ENCODE assay signal across 24 mouse cellular contexts in the genomic region with DNA sequence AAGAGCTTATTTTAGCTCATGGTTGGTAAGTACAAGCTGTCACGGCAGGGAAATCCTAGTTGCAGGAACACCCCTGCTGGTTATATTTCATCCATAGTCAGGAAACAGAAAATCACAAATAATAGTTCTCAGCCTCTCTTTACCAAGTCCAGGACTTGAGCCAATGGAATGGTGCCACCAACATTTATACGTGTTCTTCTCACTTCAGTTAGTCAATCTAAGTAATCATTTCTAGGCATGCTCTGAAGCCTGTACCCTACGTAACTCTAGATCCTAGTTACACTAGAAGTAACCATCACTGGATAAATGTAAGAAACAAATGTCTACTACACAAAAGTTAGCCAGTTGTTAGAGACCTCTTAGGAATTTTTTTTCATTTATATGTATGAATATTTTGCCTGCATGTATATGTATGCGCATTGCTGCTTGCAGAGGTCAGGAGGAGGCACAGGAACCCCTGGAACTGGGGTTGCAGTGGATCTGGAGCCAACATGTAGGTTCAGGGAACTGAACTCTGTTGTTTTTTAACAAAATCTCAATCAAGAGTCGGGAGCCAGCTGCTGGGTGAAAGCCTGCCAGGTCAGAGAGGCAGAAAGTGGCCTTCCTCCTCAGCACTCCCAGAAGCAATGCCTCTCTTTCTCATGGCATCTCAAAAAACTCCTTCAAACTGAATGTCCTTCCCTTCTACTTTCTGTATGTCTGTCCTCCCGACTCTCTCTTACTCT. TPM values are rescaled to one million over a fixed set of nuclear protein-coding genes. Genes with fewer than 3 reads are reported as not detected.
DNase-seq lines count a peak whose midpoint lies in the region; ATAC-seq lines count a peak whose summit lies in the region.
"Had no signal": no experiment of that assay in that cellular context is flagged by ENCODE, and none has a peak within 500 bp of the region (broad histone marks: within the 10 kb centered on the region; RNA-seq: fewer than 3 reads in every experiment).

No protein-coding gene starts in this region.

- no peak overlapping the region for H3K9ac ChIP-seq in kidney, embryonic 16.5 days (replicated peaks; ENCODE audit: low read length)
- H3K9ac ChIP-seq: embryonic facial prominence, embryonic 15.5 days; heart, embryonic 13.5 days; hindbrain, embryonic 12.5 days had no signal

- no peaks in the 10 kb centered on the region for H3K27me3 ChIP-seq in kidney, embryonic 16.5 days (ENCODE audit: insufficient read depth, low read length)
- H3K27me3 ChIP-seq in limb, embryonic 10.5 days (ENCODE audit: low read depth, poor library complexity, severe bottlenecking): no peaks in the 10 kb centered on the region
- H3K27me3 ChIP-seq: CH12.LX; embryonic facial prominence, embryonic 15.5 days; heart, embryonic 13.5 days; hindbrain, embryonic 12.5 days; Patski had no signal

- H3K4me3 ChIP-seq in kidney, embryonic 16.5 days (ENCODE audit: low read length): no peak overlapping the region
- H3K4me3 ChIP-seq in limb, embryonic 10.5 days: no peak overlapping the region
- H3K4me3 ChIP-seq: embryonic facial prominence, embryonic 15.5 days; erythroblast, embryonic 14.5 days; forebrain, embryonic 10.5 days; gastrocnemius, adult 2 months; heart, embryonic 13.5 days; hindbrain, embryonic 12.5 days had no signal

- H3K27ac ChIP-seq in kidney, embryonic 16.5 days (ENCODE audit: low read length): no peak overlapping the region
- H3K27ac ChIP-seq in limb, embryonic 10.5 days: no peak overlapping the region
- H3K27ac ChIP-seq: embryonic facial prominence, embryonic 15.5 days; forebrain, embryonic 10.5 days; gastrocnemius, adult 2 months; heart, embryonic 13.5 days; hindbrain, embryonic 12.5 days had no signal

- 70% methylated on average over 6 of the region's 6 CpGs for WGBS in kidney, embryonic 16.5 days
- 90% methylated on average over 6 of the region's 6 CpGs for WGBS in limb, embryonic 10.5 days

- no peaks in the 10 kb centered on the region for H3K9me3 ChIP-seq in kidney, embryonic 16.5 days (ENCODE audit: low read length)
- no peaks in the 10 kb centered on the region for H3K9me3 ChIP-seq in limb, embryonic 10.5 days (replicated peaks)
- H3K9me3 ChIP-seq: embryonic facial prominence, embryonic 15.5 days; forebrain, embryonic 10.5 days; heart, embryonic 13.5 days; hindbrain, embryonic 12.5 days had no signal

- no peak for ATAC-seq in kidney, embryonic 16.5 days (ENCODE audit: low FRiP score, low TSS enrichment)
- ATAC-seq: activated CD4-positive, CD25-positive, alpha-beta regulatory T cell, adult 4 months; forebrain, embryonic 14.5 days; Patski had no signal

- no peaks in the 10 kb centered on the region for H3K36me3 ChIP-seq in kidney, embryonic 16.5 days (ENCODE audit: insufficient read depth, low read length)
- no peaks in the 10 kb centered on the region for H3K36me3 ChIP-seq in limb, embryonic 10.5 days
- H3K36me3 ChIP-seq: embryonic facial prominence, embryonic 15.5 days; forebrain, embryonic 10.5 days; heart, embryonic 13.5 days; hindbrain, embryonic 12.5 days had no signal

- H3K4me2 ChIP-seq in kidney, embryonic 16.5 days (replicated peaks; ENCODE audit: low read depth, low read length): no peak overlapping the region
- H3K4me2 ChIP-seq: embryonic facial prominence, embryonic 15.5 days; heart, embryonic 13.5 days; hindbrain, embryonic 12.5 days had no signal

- DNase-seq in kidney, adult 11 months: peak; percentile 55
- peak; percentile 77 for DNase-seq in kidney, adult 9 months
- DNase-seq in kidney, postnatal 4 days: no peak
- DNase-seq in adipocyte (ENCODE audit: low spot score): peak; percentile 30
- peak; percentile 16 for DNase-seq in limb, embryonic 10.5 days (ENCODE audit: low spot score)
- DNase-seq in cerebellum, postnatal 36 days: no peak
- DNase-seq: adrenal gland, adult 2 months; adrenal gland, postnatal 25 days; cerebellum, adult 18-20 months; cerebellum, postnatal 10 days; embryo, embryonic 11 days; gastrocnemius, adult 2 months; gastrocnemius, postnatal 25 days; heart, postnatal 4 days had no signal

- no peaks in the 10 kb centered on the region for H3K4me1 ChIP-seq in kidney, embryonic 16.5 days (ENCODE audit: insufficient read depth, low read length)
- no peaks in the 10 kb centered on the region for H3K4me1 ChIP-seq in limb, embryonic 10.5 days
- H3K4me1 ChIP-seq: embryonic facial prominence, embryonic 15.5 days; forebrain, embryonic 10.5 days; heart, embryonic 13.5 days; hindbrain, embryonic 12.5 days had no signal

RNA-seq across cellular contexts. Expression of a gene that starts 8.8 kb away (rescaled TPM):
- 223 and 269 TPM in 2 replicates for polyA plus RNA-seq in kidney, embryonic 16.5 days (2015; fragmentation: Nextera tagmentation; extraction: Ambion mirVana)
- polyA plus RNA-seq in limb, embryonic 10.5 days (2016; fragmentation: Nextera tagmentation; extraction: Ambion mirVana): 282 and 308 TPM in 2 replicates

RNA-seq across cellular contexts. Expression of a gene that starts 25.2 kb away (rescaled TPM):
- polyA plus RNA-seq in kidney, embryonic 16.5 days (2015; fragmentation: Nextera tagmentation; extraction: Ambion mirVana): 20.8 and 23.6 TPM in 2 replicates
- 14.4 and 21.9 TPM in 2 replicates for polyA plus RNA-seq in limb, embryonic 10.5 days (2016; fragmentation: Nextera tagmentation; extraction: Ambion mirVana)

Comparison
In these comparisons a context has a peak if more than half of its experiments do, and no peak if none do; other contexts are left out.
1. DNase-seq: peak in kidney, adult 11 months (single experiment), kidney, adult 9 months (single experiment), adipocyte (single experiment) and limb, embryonic 10.5 days (single experiment); none in kidney, postnatal 4 days (0 of 2) and cerebellum, postnatal 36 days (0 of 2).